Mouse (Mus musculus): Measurements from ENCODE around the gene Gm43518. TPM values are rescaled to one million over a fixed set of nuclear protein-coding genes. Genes with fewer than 3 reads are reported as not detected.

Gene Gm43518
- polyA plus RNA-seq, 1 experiment from 2014 or later = 1.8 TPM

DNA sequence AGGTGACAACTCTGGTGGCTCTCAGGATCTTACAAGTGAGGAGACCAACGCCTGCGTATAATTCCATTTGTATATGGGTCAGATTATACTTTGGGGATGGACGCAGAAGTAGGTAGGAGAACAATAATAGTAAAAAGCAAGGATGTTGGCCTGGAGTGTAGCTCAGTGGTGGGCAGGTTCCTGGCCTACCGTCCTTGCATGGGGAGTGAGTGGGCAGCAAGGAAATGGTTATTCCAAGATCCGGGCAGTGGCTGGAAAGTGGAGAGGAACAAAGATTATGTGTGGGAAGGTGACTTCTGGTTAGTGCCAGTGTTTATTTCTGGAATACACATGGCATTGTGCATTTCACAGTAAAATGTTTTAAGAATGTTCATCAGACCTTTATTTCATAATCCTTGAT is 8.7 kb downstream of the Gm43518 start:
- H3K27me3 ChIP-seq = no peaks in the 10 kb centered on the region
- H3K4me3 ChIP-seq = no peak overlapping the region
- 93% methylated on average over 5 of the region's 5 CpGs for WGBS
- ATAC-seq (replicated peaks) = no peak
- H3K4me1 ChIP-seq = peaks cover 3% of the 10 kb centered on the region
- H3K4me2 ChIP-seq (replicated peaks) = no peak overlapping the region
- no peaks in the 10 kb centered on the region for H3K36me3 ChIP-seq
- H3K27ac ChIP-seq (replicated peaks) = no peak overlapping the region
- no peaks in the 10 kb centered on the region for H3K9me3 ChIP-seq
- H3K9ac ChIP-seq (replicated peaks) = no peak overlapping the region

DNA sequence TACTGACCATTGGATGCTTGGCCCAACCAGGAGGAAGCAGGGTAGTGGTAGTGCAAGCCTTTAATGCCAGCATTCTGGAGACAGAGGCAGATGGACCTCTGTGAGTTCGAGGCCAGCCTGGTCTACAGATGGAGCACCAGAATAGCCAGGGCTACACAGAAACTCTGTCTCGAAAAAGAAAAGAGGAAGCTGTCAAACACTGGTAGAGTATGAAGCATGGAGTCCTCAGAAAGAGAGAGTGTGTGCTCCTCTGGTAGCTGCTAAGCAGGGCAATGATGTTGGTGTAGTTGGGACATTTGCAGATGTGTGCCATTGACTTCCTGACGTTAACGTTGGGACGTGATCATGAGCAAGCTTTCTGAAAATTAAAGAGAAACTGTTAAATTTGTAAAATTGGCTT is 11.3 kb downstream of the Gm43518 start:
- Histone ChIP-seq H3K27me3 (no peaks in the 10 kb centered on the region), H3K9me3 (no peaks in the 10 kb centered on the region), H3K4me1 (no peaks in the 10 kb centered on the region), H3K4me2 (replicated peaks) (no peak overlapping the region), H3K4me3 (no peak overlapping the region), H3K36me3 (no peaks in the 10 kb centered on the region), H3K27ac (replicated peaks) (no peak overlapping the region), H3K9ac (replicated peaks) (no peak overlapping the region)
- 91% methylated on average over 5 of the region's 5 CpGs for WGBS
- ATAC-seq (replicated peaks) = no peak

DNA sequence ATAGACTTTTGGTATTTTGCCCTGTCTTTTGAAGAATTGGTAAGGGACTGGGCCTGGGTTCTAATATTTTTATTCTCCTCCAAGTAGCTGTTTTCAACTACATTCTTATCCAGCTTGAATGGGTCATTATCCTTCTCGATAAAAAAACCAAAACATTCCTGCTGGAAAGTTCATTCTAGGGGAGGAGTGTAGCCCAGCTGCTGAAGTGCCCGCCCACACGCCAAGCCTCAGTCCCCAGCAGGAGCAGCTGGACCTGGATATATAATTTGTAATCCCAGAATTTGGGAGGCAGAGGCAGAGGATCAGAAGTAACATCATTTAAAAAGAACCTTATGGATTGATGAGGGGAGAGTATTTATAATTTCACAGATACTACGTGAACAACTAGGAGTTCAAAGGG is 19.3 kb downstream of the Gm43518 start:
- Histone ChIP-seq H3K27ac (replicated peaks) (no peak overlapping the region), H3K36me3 (no peaks in the 10 kb centered on the region), H3K27me3 (no peaks in the 10 kb centered on the region), H3K9ac (replicated peaks) (no peak overlapping the region), H3K9me3 (no peaks in the 10 kb centered on the region), H3K4me1 (no peaks in the 10 kb centered on the region), H3K4me2 (replicated peaks) (no peak overlapping the region), H3K4me3 (no peak overlapping the region)
- 54% methylated on average over 4 of the region's 4 CpGs for WGBS
- ATAC-seq (replicated peaks) = no peak

DNA sequence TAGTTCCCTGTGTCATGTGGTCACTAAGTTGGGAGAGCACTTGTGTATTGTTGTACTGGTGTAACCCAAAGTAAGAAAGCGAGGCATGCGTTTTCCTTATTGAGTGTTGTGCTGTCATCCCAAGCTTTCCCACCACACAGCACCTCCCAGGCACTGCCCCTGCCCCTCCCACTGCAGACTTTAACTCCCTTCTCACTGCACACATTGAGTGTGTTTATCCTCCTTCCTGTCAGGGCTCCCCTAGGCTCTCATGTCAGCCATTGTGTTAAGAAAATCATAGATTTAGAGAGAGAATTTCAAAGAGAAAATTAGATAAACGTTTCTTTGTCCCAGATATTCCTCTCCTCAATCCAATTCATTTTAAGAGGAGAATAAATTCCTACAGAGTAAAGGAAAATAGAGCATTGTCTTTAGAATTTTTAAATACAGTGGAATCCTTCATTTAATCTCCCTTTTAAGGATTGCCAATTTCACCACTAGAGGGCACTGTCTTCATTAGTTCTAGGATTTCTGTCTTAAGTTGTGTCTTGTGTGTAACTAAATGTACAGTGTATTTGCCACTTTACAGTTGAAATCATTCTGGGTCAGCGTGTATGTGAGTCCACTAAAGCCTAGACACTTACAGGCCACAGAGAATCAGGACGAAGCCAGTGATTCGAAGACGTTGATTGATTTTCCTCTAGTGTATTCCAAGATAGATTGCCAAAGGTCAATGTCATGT is 20.0 kb downstream of the Gm43518 start:
- Histone ChIP-seq H3K9ac (replicated peaks) (no peak overlapping the region), H3K27me3 (no peaks in the 10 kb centered on the region), H3K4me2 (replicated peaks) (no peak overlapping the region), H3K27ac (replicated peaks) (no peak overlapping the region), H3K36me3 (no peaks in the 10 kb centered on the region), H3K9me3 (no peaks in the 10 kb centered on the region), H3K4me1 (no peaks in the 10 kb centered on the region), H3K4me3 (no peak overlapping the region)
- WGBS = 51% methylated on average over 7 of the region's 7 CpGs
- no peak for ATAC-seq (replicated peaks)

DNA sequence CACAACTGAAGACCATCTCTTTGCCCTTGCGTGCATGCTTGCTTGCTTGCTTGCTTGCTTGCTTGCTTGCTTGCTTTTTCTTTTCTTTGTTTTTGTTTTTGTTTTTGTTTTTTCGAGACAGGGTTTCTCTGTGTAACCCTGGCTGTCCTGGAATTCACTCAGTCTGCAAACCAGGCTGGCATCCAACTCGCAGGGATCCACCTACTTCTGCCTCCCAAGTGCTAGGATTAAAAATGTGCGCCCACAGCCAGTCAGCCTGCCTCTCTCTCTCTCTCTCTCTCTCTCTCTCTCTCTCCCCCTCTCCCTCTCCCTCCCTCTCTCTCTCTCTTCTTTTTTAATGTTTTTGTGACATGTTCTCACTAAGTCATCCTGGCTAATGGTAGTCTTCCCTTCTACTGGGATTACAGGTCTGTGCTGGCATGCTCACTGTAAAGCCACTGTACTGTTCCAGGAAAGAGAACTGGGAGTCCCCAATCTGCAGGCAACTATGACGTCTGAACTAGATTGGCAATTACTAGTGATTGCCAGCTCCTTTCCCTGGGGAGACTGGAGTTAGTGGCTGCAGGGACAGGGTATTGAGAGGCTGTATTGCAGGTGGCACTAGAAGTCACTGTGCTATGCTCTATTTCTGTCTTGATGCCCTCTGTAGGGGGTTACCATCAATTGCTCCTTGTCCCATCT is 25.3 kb downstream of the Gm43518 start:
- Histone ChIP-seq H3K27me3 (no peaks in the 10 kb centered on the region), H3K9me3 (no peaks in the 10 kb centered on the region), H3K4me3 (no peak overlapping the region), H3K9ac (replicated peaks) (no peak overlapping the region), H3K27ac (replicated peaks) (no peak overlapping the region), H3K4me1 (no peaks in the 10 kb centered on the region), H3K4me2 (replicated peaks) (no peak overlapping the region), H3K36me3 (no peaks in the 10 kb centered on the region)
- ATAC-seq (replicated peaks) = no peak
- 59% methylated on average over 4 of the region's 5 CpGs for WGBS

DNA sequence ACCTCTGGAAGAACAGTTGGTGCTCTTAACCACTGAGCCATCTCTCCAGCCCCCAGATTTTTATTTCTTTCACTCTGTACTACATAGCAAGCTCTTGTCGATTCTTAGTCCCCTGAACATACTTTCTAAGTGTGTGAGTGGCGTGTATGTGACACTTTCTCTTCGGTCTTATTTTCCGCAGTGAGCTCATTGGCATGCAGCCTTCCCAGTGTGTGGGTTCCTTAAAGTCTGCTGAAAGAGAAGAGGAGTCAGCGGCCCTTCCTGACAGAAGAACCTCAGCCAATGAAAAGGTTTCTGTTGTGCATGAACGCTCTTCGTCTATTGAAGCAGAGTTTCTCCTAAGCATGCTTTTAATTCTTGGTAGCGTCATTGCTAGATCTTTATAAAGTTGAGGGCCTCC is 30.0 kb downstream of the Gm43518 start:
- H3K9ac ChIP-seq (replicated peaks) = no peak overlapping the region
- no peaks in the 10 kb centered on the region for H3K36me3 ChIP-seq
- no peak overlapping the region for H3K27ac ChIP-seq (replicated peaks)
- no peak overlapping the region for H3K4me2 ChIP-seq (replicated peaks)
- WGBS = 85% methylated on average over 8 of the region's 8 CpGs
- no peaks in the 10 kb centered on the region for H3K9me3 ChIP-seq
- no peaks in the 10 kb centered on the region for H3K4me1 ChIP-seq
- H3K4me3 ChIP-seq = no peak overlapping the region
- no peak for ATAC-seq (replicated peaks)
- no peaks in the 10 kb centered on the region for H3K27me3 ChIP-seq

DNA sequence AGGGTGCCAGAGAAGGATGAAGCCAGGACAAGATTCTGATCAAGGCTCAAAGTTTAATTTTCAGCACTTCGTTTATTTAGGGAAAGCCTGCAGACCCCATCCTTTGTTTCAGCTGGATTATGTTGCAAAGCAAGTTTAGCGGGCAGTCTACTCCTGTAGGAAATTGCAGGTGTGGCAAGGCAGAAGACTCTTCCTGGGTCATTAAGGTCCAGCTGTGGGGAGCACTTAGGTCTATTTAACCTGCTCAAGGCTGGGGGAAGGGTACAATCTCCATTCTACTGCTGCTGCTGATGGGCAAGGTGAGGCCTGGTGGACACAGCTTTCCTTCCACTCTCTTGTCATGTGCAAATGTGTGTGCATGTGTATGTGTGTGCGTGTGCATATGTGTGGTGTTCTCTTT is 31.8 kb downstream of the Gm43518 start:
- no peak for ATAC-seq (replicated peaks)
- WGBS = 79% methylated on average over 3 of the region's 3 CpGs
- Histone ChIP-seq H3K9ac (replicated peaks) (no peak overlapping the region), H3K27ac (replicated peaks) (no peak overlapping the region), H3K36me3 (no peaks in the 10 kb centered on the region), H3K27me3 (no peaks in the 10 kb centered on the region), H3K4me2 (replicated peaks) (no peak overlapping the region), H3K4me1 (no peaks in the 10 kb centered on the region), H3K9me3 (no peaks in the 10 kb centered on the region), H3K4me3 (no peak overlapping the region)

DNA sequence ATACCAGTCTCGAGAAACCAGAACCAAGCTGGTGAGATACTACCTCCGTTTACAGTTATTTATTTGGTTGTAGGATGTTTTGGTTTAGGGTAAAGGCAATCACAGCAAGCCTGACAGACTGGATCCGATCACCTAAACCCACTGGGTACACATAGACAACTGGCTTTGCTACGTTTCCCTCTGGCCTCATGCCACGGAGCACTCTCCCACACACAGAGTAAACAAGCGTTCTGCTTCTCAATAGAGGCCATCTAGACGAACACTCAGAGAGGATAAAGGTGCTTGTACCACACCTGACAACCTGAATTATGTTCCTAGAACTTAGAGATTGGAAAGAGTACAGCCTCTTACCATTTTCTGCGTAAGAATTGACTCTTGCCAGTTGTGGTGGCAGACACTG is 32.9 kb downstream of the Gm43518 start:
- 74% methylated on average over 8 of the region's 8 CpGs for WGBS
- H3K27ac ChIP-seq (replicated peaks) = no peak overlapping the region
- no peak overlapping the region for H3K4me3 ChIP-seq
- H3K4me2 ChIP-seq (replicated peaks) = no peak overlapping the region
- H3K9ac ChIP-seq (replicated peaks) = no peak overlapping the region
- H3K4me1 ChIP-seq = no peaks in the 10 kb centered on the region
- H3K27me3 ChIP-seq = no peaks in the 10 kb centered on the region
- no peaks in the 10 kb centered on the region for H3K36me3 ChIP-seq
- H3K9me3 ChIP-seq = no peaks in the 10 kb centered on the region
- no peak for ATAC-seq (replicated peaks)

DNA sequence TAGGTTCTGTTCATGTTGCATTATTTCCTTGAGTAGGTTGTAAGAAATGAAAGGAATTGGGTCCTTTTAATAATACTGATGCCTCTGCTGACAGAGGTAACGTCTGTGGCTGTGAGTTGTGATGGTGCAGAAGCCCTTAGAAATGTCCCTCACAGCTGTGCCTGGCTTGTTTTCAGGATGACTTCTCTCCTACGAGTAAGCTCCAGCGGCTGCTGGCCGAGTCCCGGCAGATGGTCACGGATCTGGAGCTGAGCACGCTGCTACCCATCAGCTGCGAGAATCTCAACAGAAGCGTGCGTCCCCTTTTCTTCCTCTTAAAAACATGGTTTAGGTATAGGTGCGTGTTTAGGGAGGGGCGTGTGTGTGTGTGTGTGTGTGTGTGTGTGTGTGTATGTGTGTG is 33.8 kb downstream of the Gm43518 start:
- WGBS = 90% methylated on average over 12 of the region's 12 CpGs
- H3K4me1 ChIP-seq = no peaks in the 10 kb centered on the region
- H3K36me3 ChIP-seq = no peaks in the 10 kb centered on the region
- H3K4me3 ChIP-seq = no peak overlapping the region
- no peak overlapping the region for H3K27ac ChIP-seq (replicated peaks)
- H3K4me2 ChIP-seq (replicated peaks) = no peak overlapping the region
- no peak overlapping the region for H3K9ac ChIP-seq (replicated peaks)
- H3K27me3 ChIP-seq = no peaks in the 10 kb centered on the region
- ATAC-seq (replicated peaks) = no peak
- H3K9me3 ChIP-seq = no peaks in the 10 kb centered on the region

DNA sequence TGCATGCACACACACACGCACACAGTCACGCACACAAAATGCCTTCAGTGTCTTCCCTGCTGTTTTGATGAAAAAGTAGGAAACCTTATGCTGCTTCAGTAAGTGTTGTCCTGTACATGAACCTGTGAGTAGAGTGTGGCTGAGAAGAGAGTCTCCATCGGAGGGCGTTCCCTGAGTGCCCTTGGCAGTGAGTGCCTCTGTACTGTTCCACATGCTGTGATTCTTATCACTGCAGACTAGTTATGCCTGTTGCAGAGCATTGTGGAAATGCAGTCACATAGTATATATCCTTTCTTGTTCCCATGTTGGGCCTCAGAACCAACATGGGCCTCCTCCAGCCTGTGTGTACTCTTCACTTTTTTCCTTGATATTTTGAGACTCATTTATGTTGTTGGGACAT is 37.0 kb downstream of the Gm43518 start:
- H3K9me3 ChIP-seq = no peaks in the 10 kb centered on the region
- no peaks in the 10 kb centered on the region for H3K36me3 ChIP-seq
- ATAC-seq (replicated peaks) = no peak
- no peak overlapping the region for H3K4me2 ChIP-seq (replicated peaks)
- no peaks in the 10 kb centered on the region for H3K4me1 ChIP-seq
- H3K27me3 ChIP-seq = no peaks in the 10 kb centered on the region
- 94% methylated on average over 4 of the region's 4 CpGs for WGBS
- H3K4me3 ChIP-seq = no peak overlapping the region
- no peak overlapping the region for H3K9ac ChIP-seq (replicated peaks)
- H3K27ac ChIP-seq (replicated peaks) = no peak overlapping the region

DNA sequence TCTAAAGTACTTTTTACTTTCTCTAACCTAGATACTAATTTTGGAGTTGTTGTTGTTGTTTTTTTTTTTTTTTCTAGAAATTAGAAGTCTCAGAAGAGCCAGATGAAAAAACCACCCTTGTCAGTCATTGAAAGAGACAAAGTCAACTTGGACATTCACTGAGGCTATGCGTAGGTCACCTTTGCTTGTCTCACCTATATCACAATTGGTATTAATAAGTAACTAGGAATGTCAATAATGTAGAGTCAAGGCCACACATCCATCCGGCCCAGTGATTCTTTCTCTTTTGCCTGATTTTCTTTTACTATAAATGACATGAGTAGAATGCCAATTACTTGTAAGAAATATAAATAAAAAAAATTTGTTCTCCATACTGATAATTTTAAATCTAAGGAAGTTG is 39.5 kb downstream of the Gm43518 start:
- no peaks in the 10 kb centered on the region for H3K27me3 ChIP-seq
- H3K4me2 ChIP-seq (replicated peaks) = no peak overlapping the region
- no peak overlapping the region for H3K4me3 ChIP-seq
- 99% methylated on average over 2 of the region's 2 CpGs for WGBS
- H3K4me1 ChIP-seq = no peaks in the 10 kb centered on the region
- no peak overlapping the region for H3K9ac ChIP-seq (replicated peaks)
- H3K36me3 ChIP-seq = no peaks in the 10 kb centered on the region
- no peak overlapping the region for H3K27ac ChIP-seq (replicated peaks)
- ATAC-seq (replicated peaks) = no peak
- H3K9me3 ChIP-seq = no peaks in the 10 kb centered on the region

DNA sequence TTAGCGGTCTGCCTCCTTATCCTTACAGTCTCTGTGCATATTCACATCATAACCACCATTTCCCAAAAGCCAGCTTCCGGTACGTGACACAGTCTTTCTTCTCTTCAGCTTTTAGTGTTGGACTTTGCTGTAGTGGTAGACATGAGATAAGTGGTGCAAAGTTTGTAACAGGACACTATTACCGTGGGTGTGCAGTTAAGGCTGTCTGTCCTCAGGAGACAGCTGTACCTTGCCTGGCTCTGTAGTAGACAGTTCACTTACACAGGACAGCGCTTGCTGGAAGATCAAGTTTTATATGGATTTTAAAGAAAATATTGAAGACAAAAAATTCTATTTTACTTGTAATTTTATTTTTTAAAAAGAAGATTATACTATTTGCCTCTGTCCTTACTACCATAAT is 41.2 kb downstream of the Gm43518 start:
- 85% methylated on average over 5 of the region's 5 CpGs for WGBS
- H3K27me3 ChIP-seq = no peaks in the 10 kb centered on the region
- H3K9ac ChIP-seq (replicated peaks) = no peak overlapping the region
- ATAC-seq (replicated peaks) = no peak
- H3K9me3 ChIP-seq = no peaks in the 10 kb centered on the region
- H3K27ac ChIP-seq (replicated peaks) = no peak overlapping the region
- no peaks in the 10 kb centered on the region for H3K36me3 ChIP-seq
- no peak overlapping the region for H3K4me3 ChIP-seq
- H3K4me2 ChIP-seq (replicated peaks) = no peak overlapping the region
- H3K4me1 ChIP-seq = no peaks in the 10 kb centered on the region

DNA sequence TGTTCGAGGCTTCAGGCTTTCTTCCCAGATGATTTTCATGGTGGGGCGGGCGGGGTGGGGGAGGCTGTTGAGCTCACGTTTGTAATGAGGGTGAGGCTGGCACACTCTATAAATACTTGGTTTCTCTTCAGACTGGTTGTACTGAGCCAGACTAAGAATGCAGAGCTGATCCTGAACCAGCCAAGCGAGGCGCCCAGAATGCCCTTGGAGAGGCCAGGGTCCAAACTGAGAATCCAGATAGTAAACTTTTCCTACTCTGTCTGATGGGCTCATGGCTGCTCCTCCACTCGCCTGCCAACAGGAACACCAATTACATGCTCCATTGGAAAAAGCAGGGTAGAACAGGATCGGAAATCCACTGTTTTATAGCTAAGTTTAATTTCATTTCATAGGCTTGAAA is 42.0 kb downstream of the Gm43518 start:
- WGBS = 59% methylated on average over 8 of the region's 8 CpGs
- Histone ChIP-seq H3K36me3 (no peaks in the 10 kb centered on the region), H3K4me1 (peaks cover 2% of the 10 kb centered on the region; the same call in 1 of the 2 replicates), H3K4me3 (no peak overlapping the region), H3K9me3 (no peaks in the 10 kb centered on the region), H3K27ac (replicated peaks) (no peak overlapping the region), H3K9ac (replicated peaks) (no peak overlapping the region), H3K27me3 (no peaks in the 10 kb centered on the region), H3K4me2 (replicated peaks) (no peak overlapping the region)
- ATAC-seq (replicated peaks) = no peak

All from forebrain, embryonic 15.5 days (tissue).